Mouse (Mus musculus) kidney, adult 2 months (tissue): ENCODE results near the gene Cpt2.

ENCODE experiments used
- CTCF ChIP-seq: fragments of 200-500 bp; conservative IDR thresholded peaks from 2 replicates; pipeline ENCODE4 v1.5.1; 2011; ENCODE audit warnings: low read depth, mild to moderate bottlenecking, control low read depth, low read length, moderate library complexity, mixed read lengths; ENCODE audit not compliant: insufficient read depth, insufficient read length
- POLR2A ChIP-seq: fragments of 200-500 bp; IDR thresholded peaks from one replicate; pipeline ENCODE4 v1.6.1; 2011; ENCODE audit warnings: low read depth, low read length, control low read depth

- TF ChIP-seq CTCF (no peak), POLR2A (no peak)
Observed at GRCm38 (mm10) chr4:107889385-107889730, 34.1 kb downstream of the Cpt2 start.
